ENCODE assay signal across 17 mouse cellular contexts in genomic region chr4:23341240-23341639, GRCm38 (mm10).
DNase-seq lines count a peak whose midpoint lies in the region; ATAC-seq and TF ChIP-seq lines count a peak whose summit lies in the region.
"Had no signal": no experiment of that assay in that cellular context is flagged by ENCODE, and none has a peak within 500 bp of the region (broad histone marks: within the 10 kb centered on the region; RNA-seq: fewer than 3 reads in every experiment).

No protein-coding gene starts in this region.

- no peaks in the 10 kb centered on the region for H3K36me3 ChIP-seq in forebrain, embryonic 12.5 days (replicated peaks)
- no peaks in the 10 kb centered on the region for H3K36me3 ChIP-seq in hindbrain, embryonic 14.5 days (replicated peaks; ENCODE audit: control insufficient read depth, insufficient read depth)
- H3K36me3 ChIP-seq in midbrain, postnatal 0 days (ENCODE audit: insufficient read depth, low read length) = no peaks in the 10 kb centered on the region
- H3K36me3 ChIP-seq: heart, embryonic 15.5 days; limb, embryonic 12.5 days; liver, embryonic 15.5 days had no signal

- H3K4me3 ChIP-seq in forebrain, embryonic 12.5 days (replicated peaks) = no peak overlapping the region
- H3K4me3 ChIP-seq in hindbrain, embryonic 14.5 days (replicated peaks; ENCODE audit: low read length) = no peak overlapping the region
- H3K4me3 ChIP-seq in midbrain, postnatal 0 days (ENCODE audit: low read depth, low read length) = no peak overlapping the region
- H3K4me3 ChIP-seq: heart, embryonic 15.5 days; limb, embryonic 12.5 days; liver, embryonic 15.5 days had no signal

- peak; percentile 83 for ATAC-seq in forebrain, embryonic 12.5 days (ENCODE audit: low FRiP score)
- ATAC-seq in hindbrain, embryonic 14.5 days (ENCODE audit: low FRiP score) = peak; percentile 77; the same call in 1 of the 2 replicates
- ATAC-seq in midbrain, postnatal 0 days (ENCODE audit: low FRiP score) = no peak

- no peak overlapping the region for H3K9ac ChIP-seq in forebrain, embryonic 12.5 days
- no peak overlapping the region for H3K9ac ChIP-seq in hindbrain, embryonic 14.5 days
- H3K9ac ChIP-seq in midbrain, postnatal 0 days (replicated peaks; ENCODE audit: low read length, poor library complexity, severe bottlenecking) = no peak overlapping the region
- H3K9ac ChIP-seq: heart, embryonic 15.5 days; limb, embryonic 12.5 days; liver, embryonic 15.5 days had no signal

- no peak for TF ChIP-seq CTCF in midbrain, postnatal 0 days (IDR thresholded peaks at IDR 0.05)

- peaks cover 5% of the 10 kb centered on the region; the same call in 1 of the 2 replicates for H3K4me1 ChIP-seq in forebrain, embryonic 12.5 days
- 0 out of 2 replicates have a peak, but pooled peaks cover 5% of the 10 kb centered on the region for H3K4me1 ChIP-seq in hindbrain, embryonic 14.5 days (replicated peaks; ENCODE audit: control insufficient read depth, insufficient read depth, low read length)
- no peaks in the 10 kb centered on the region for H3K4me1 ChIP-seq in midbrain, postnatal 0 days (ENCODE audit: insufficient read depth, low read length)
- H3K4me1 ChIP-seq: heart, embryonic 15.5 days; limb, embryonic 12.5 days; liver, embryonic 15.5 days had no signal

- H3K27ac ChIP-seq in forebrain, embryonic 12.5 days = no peak overlapping the region
- no peak overlapping the region for H3K27ac ChIP-seq in hindbrain, embryonic 14.5 days
- no peak overlapping the region for H3K27ac ChIP-seq in midbrain, postnatal 0 days (ENCODE audit: low read depth, low read length)
- H3K27ac ChIP-seq: heart, embryonic 15.5 days; kidney, postnatal 0 days; limb, embryonic 12.5 days; liver, embryonic 15.5 days had no signal

- no peak overlapping the region for H3K4me2 ChIP-seq in forebrain, embryonic 12.5 days
- H3K4me2 ChIP-seq in hindbrain, embryonic 14.5 days (replicated peaks) = no peak overlapping the region
- H3K4me2 ChIP-seq in midbrain, postnatal 0 days (ENCODE audit: low read depth, low read length, poor library complexity, severe bottlenecking) = no peak overlapping the region
- H3K4me2 ChIP-seq: heart, embryonic 15.5 days; limb, embryonic 12.5 days; liver, embryonic 15.5 days had no signal

- no peaks in the 10 kb centered on the region for H3K27me3 ChIP-seq in forebrain, embryonic 12.5 days
- no peaks in the 10 kb centered on the region for H3K27me3 ChIP-seq in hindbrain, embryonic 14.5 days (ENCODE audit: control insufficient read depth, insufficient read depth, low read length)
- no peaks in the 10 kb centered on the region for H3K27me3 ChIP-seq in midbrain, postnatal 0 days (ENCODE audit: insufficient read depth, low read length)
- H3K27me3 ChIP-seq: CH12.LX; heart, embryonic 15.5 days; limb, embryonic 12.5 days; liver, embryonic 15.5 days had no signal

- H3K9me3 ChIP-seq in forebrain, embryonic 12.5 days = no peaks in the 10 kb centered on the region
- no peaks in the 10 kb centered on the region for H3K9me3 ChIP-seq in hindbrain, embryonic 14.5 days (ENCODE audit: control insufficient read depth, low read length)
- no peaks in the 10 kb centered on the region for H3K9me3 ChIP-seq in midbrain, postnatal 0 days (ENCODE audit: low read length)
- H3K9me3 ChIP-seq: heart, embryonic 15.5 days; limb, embryonic 12.5 days; liver, embryonic 15.5 days had no signal

- 38% methylated on average over 8 of the region's 8 CpGs for WGBS in forebrain, embryonic 12.5 days
- 17% methylated on average over 8 of the region's 8 CpGs for WGBS in hindbrain, embryonic 14.5 days
- WGBS in midbrain, postnatal 0 days = 31% methylated on average over 8 of the region's 8 CpGs

- DNase-seq in cerebellum, postnatal 10 days = peak; percentile 34 to 56
- no peak for DNase-seq in cerebellum, adult 8-10 months
- peak; percentile 55 for DNase-seq in hindbrain, embryonic 14.5 days (ENCODE audit: low spot score)
- DNase-seq in midbrain, postnatal 0 days (ENCODE audit: low spot score) = peak; percentile 57
- DNase-seq in kidney, adult 9 months = no peak
- no peak for DNase-seq in lung, postnatal 25 days (ENCODE audit: low spot score)
- no peak for DNase-seq in heart, postnatal 4 days
- DNase-seq: cerebellum, adult 11-12 months; gastrocnemius, postnatal 36 days; lung, postnatal 4 days; thymus, postnatal 4 days had no signal

Comparison
In these comparisons a context has a peak if more than half of its experiments do, and no peak if none do; other contexts are left out.
1. DNase-seq: peak in cerebellum, postnatal 10 days (2 of 2), hindbrain, embryonic 14.5 days (single experiment) and midbrain, postnatal 0 days (single experiment); none in cerebellum, adult 8-10 months (single experiment), kidney, adult 9 months (single experiment), lung, postnatal 25 days (single experiment) and heart, postnatal 4 days (single experiment).